ENCODE assay signal across 16 mouse cellular contexts in the genomic region with DNA sequence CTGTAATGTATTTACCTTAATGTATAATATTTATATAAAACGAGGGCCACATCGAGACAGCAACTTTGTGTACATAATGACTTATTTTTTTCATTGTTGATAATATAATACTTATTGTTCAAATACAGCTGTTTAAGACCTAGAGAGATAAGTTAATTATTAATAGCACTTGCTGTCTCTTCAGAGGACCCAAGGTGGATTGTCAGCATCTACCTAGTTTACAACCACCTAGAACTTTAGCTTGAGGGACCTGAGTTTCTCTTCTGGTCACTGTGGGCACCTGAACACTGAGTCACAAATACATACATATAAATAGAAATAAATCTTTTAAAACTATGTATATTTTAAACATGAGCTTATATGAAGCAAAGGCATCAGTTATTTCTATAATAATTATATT.
"Had no signal": no experiment of that assay in that cellular context is flagged by ENCODE, and none has a peak within 500 bp of the region (broad histone marks: within the 10 kb centered on the region; RNA-seq: fewer than 3 reads in every experiment).

No protein-coding gene starts in this region.

- H3K36me3 ChIP-seq: neural tube, embryonic 13.5 days; neural tube, embryonic 15.5 days; stomach, embryonic 15.5 days had no signal

- DNase-seq: retina, postnatal 1 day; right cerebral cortex, adult 18-20 months; right cerebral cortex, postnatal 14 days; right cerebral cortex, postnatal 25 days; right cerebral cortex, postnatal 4 days; spleen, adult 18-20 months; thymus, adult 18-20 months; thymus, adult 2 months; thymus, postnatal 14 days; thymus, postnatal 25 days; thymus, postnatal 36 days; thymus, postnatal 4 days had no signal

- H3K27ac ChIP-seq: neural tube, embryonic 13.5 days; neural tube, embryonic 15.5 days; stomach, embryonic 15.5 days; stomach, postnatal 0 days had no signal

- H3K9ac ChIP-seq: neural tube, embryonic 13.5 days; neural tube, embryonic 15.5 days; stomach, embryonic 15.5 days had no signal

- H3K4me3 ChIP-seq: neural tube, embryonic 13.5 days; neural tube, embryonic 15.5 days; stomach, embryonic 15.5 days had no signal

- H3K27me3 ChIP-seq: neural tube, embryonic 13.5 days; neural tube, embryonic 15.5 days; stomach, embryonic 15.5 days had no signal

- H3K9me3 ChIP-seq: neural tube, embryonic 13.5 days; neural tube, embryonic 15.5 days; stomach, embryonic 15.5 days had no signal

- H3K4me2 ChIP-seq: neural tube, embryonic 13.5 days; neural tube, embryonic 15.5 days; stomach, embryonic 15.5 days had no signal
